Mouse (Mus musculus): Measurements from ENCODE around the gene Hoxb9.

GRCm38 (mm10) chr11:96296997-96297396 lies 25.7 kb downstream of the Hoxb9 start:
- TF ChIP-seq CTCF (IDR thresholded peaks at IDR 0.05; ENCODE audit: borderline replicate concordance, insufficient read depth, low read length) (no peak), POLR2A (IDR thresholded peaks at IDR 0.05; ENCODE audit: low read depth, low read length) (no peak)

Data from embryonic fibroblast, embryonic 13.5 days (primary cell).